Mouse (Mus musculus): ENCODE data around the gene Olfr175-ps1.

Olfr175-ps1 gene

DNA sequence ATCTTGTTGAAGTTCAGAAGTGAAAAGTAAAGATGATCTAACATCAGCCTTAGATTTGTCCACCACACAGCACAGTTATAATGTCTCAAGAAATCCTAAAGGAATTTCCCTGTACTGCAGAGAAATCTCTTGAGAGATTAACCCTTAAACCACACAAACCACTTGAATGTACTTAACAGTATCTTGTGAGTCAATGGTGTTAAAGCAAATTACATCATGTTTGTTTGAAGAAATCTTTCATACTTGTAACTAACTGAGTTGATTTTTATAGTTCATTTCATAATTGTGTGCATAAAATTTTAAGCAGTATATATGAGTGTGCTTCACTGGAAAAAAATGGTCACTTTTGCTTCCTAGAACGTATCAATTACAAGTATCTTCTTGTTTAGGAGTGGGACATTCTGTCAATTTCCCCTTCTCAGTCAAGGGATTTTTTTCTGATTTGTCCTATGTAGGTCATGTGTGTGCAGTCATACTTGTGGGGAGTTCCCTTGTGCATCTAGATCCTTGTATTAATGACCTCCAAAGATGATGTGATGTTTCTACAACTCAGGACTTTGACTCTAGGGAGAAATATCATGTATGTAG, at the start of gene Olfr175-ps1:
Olfr175-ps1 (minus strand) TSS at position 51 of the 588 bp plus-strand sequence.
- DNase-seq (ENCODE audit: low spot score in 2 of 2), result no peak

DNA sequence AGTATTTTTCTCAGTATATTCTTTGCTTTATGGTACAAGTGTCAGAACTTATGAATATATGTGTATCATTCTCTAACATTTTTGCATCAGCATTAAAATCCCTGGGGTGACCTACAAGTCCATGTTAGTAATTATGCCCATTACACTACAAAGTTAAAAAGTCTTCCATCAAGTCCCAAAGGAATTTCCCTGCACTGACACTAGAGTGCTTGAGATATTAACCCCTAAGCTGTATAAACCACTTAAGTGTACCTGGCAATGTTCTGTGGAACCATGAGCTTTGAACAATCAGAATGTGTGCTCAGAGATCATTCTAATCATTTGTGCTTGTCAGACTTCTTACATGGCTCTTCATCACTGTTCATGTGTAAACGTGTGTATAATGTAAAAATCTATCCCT, 48.1 kb upstream of the Olfr175-ps1 start, which contains the start of gene Olfr177:
Olfr177 (minus strand) TSS at position 101 of the 400 bp plus-strand sequence.
- no peak for DNase-seq (ENCODE audit: low spot score in 2 of 2)

DNA sequence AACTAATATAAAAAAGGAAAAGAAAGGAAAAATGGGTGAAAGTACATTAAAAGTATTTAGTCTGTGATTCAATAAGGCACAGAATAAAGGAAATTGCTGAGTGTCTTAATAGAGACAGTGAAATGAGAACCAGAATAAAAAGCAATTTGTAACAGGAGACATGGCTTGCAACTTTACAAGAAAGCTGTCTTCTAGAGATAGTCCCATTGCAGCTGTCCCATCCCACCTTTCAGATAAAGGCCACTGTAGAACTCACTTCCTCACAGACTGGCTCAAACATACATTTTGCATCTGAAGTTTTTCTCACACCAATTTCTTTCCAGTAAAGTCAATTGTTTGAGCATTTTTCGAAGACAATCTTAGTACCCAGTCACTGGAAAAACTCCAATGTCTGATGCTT, 34.9 kb upstream of the Olfr175-ps1 start:
- no peak for DNase-seq (ENCODE audit: low spot score in 2 of 2)

DNA sequence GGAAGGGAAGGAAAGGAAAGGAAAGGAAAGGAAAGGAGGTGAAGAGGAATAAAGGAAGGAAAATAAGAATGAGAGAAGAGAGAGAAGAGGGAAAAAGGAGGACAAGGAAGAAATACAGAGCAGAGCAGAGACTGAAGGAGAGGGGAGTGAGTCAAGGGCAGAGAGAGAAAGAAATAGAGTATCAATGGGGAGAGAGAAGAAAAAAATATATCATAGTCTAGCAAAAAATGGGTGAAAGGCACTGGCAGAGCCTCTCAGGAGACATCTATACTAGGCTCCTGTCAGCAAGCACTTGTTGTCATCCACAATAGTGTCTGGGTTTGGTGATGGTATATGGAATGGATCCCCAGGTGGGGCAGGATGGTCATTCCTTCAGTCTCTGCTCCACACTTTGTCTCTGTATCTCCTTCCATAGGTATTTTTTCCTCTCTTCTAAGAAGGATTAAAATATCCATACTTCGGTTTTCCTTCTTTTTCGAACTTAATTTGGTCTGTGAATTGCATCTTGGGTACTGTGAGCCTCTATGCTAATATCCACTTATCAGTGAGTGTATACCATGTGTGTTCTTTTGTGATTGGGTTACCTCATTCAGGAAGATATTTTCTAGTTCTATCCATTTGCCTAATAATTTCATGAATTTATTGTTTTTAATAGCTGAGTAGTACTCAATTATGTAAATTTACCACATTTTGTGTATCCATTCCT, 33.6 kb upstream of the Olfr175-ps1 start:
- no peak for DNase-seq (ENCODE audit: low spot score in 2 of 2)

GRCm38 (mm10) chr16:58800168-58800567, 26.4 kb downstream of the Olfr175-ps1 start, which contains the start of gene Olfr173:
Olfr173 (minus strand) TSS chr16:58800268.
- no peak for DNase-seq (ENCODE audit: low spot score in 2 of 2)
